In the genomic region with DNA sequence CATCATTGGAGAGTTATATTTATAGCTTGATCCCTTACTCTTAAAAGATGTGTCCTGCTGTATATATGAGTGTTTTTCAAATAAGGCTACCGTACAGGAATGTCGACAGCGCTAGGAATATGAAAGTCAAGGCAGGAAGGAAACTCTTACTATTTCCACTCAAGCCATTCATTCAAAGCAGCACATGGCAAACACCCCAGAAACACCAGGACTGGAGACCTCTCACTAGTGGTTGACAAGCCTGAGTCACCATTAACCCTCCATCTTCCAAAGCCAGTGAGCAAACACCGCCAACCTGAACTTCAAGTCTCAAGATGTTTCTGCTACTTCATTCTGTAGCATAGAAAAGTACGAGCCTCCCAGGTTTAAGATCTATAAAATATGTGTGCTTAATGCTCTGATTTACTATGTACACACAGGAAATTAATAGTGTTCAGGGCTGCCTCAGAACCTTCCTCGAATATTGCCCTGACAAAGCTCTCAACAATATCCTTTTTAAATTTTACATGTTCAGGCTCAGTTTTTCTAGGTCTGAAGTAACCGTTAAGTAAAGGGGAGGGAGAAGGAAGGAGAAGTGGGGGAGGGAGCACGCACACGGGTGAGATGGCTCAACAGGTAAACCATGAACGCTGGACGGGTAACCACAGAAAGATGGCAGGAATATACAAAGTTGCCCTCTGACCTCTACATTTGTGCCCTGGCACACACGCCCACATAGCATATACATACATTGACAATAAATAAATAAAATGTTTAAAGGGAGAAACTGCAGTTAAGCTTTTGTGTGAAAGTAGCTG, we compare ENCODE assay signal across 9 mouse cellular contexts. TPM values are rescaled to one million over a fixed set of nuclear protein-coding genes. Genes with fewer than 3 reads are reported as not detected.
DNase-seq lines count a peak whose midpoint lies in the region; ATAC-seq and TF ChIP-seq lines count a peak whose summit lies in the region.
"Had no signal": no experiment of that assay in that cellular context is flagged by ENCODE, and none has a peak within 500 bp of the region (broad histone marks: within the 10 kb centered on the region; RNA-seq: fewer than 3 reads in every experiment).

No protein-coding gene starts in this region.

- dilution Hi-C loops in CH12.LX (cut with MboI; ENCODE audit: extremely low pct_ligation_motif_present, extremely low pct_unique_long_range_greater_than_20kb, low sequenced_read_pairs), result no loop called here

- no peaks in the 10 kb centered on the region for H3K36me3 ChIP-seq in heart, embryonic 10.5 days
- no peaks in the 10 kb centered on the region for H3K36me3 ChIP-seq in CH12.LX (replicated peaks in 1 of 2; ENCODE audit: control insufficient read depth in 1 of 2, insufficient read depth in 1 of 2, low read length in 1 of 2)
- no peaks in the 10 kb centered on the region for H3K36me3 ChIP-seq in heart, embryonic 16.5 days (ENCODE audit: control insufficient read depth, insufficient read depth)
- no peaks in the 10 kb centered on the region for H3K36me3 ChIP-seq in lung, postnatal 0 days (ENCODE audit: insufficient read depth, low read length)

- TF ChIP-seq CTCF in CH12.LX (conservative IDR thresholded peaks at IDR 0.05 in 1 of 2, IDR thresholded peaks at IDR 0.05 in 1 of 2; ENCODE audit: low read depth in 2 of 2, low read length in 2 of 2), result no peak
- TF ChIP-seq CTCF in lung, postnatal 0 days (IDR thresholded peaks at IDR 0.05), result no peak

- in situ Hi-C loops in CH12.LX (cut with MboI; ENCODE audit: low pct_ligation_motif_present, low pct_unique_long_range_greater_than_20kb, low sequenced_read_pairs), result loop anchor here (25.0 kb wide), 1 partner anchor 91 kb away; no protein-coding TSS in a partner anchor

- 0 out of 2 replicates have a peak, but pooled peaks have one; percentile 23 for ATAC-seq in heart, embryonic 16.5 days (replicated peaks; ENCODE audit: extremely low read depth, insufficient read depth, low FRiP score)
- ATAC-seq in lung, postnatal 0 days, result peak; percentile 80

- H3K79me2 ChIP-seq in CH12.LX (replicated peaks; ENCODE audit: control insufficient read depth, extremely low read depth, insufficient read depth, poor library complexity, severe bottlenecking), result no peaks in the 10 kb centered on the region

- no peaks in the 10 kb centered on the region for H3K27me3 ChIP-seq in heart, embryonic 10.5 days (ENCODE audit: insufficient read depth, poor library complexity, severe bottlenecking)
- H3K27me3 ChIP-seq in CH12.LX (replicated peaks), result no peaks in the 10 kb centered on the region
- no peaks in the 10 kb centered on the region for H3K27me3 ChIP-seq in heart, embryonic 16.5 days (ENCODE audit: control insufficient read depth, insufficient read depth, low read length)
- no peaks in the 10 kb centered on the region for H3K27me3 ChIP-seq in lung, postnatal 0 days (replicated peaks; ENCODE audit: insufficient read depth, low read length)

- H3K4me2 ChIP-seq in CH12.LX (ENCODE audit: insufficient read depth, low read depth, poor library complexity, severe bottlenecking), result peak overlapping the region; percentile 97; the same call in 1 of the 2 replicates
- peak overlapping the region; percentile 84 for H3K4me2 ChIP-seq in heart, embryonic 16.5 days (ENCODE audit: low read depth, low read length)
- H3K4me2 ChIP-seq in lung, postnatal 0 days (replicated peaks; ENCODE audit: low read depth, low read length), result peak overlapping the region; percentile 70

- no peak for DNase-seq in heart, embryonic 10.5 days (ENCODE audit: low spot score)
- DNase-seq in heart, adult 18-20 months, result no peak
- DNase-seq in CH12.LX (ENCODE audit: extremely low read depth), result no peak
- peak; percentile 91 for DNase-seq in lung, postnatal 0 days (ENCODE audit: low spot score)
- no peak for DNase-seq in urinary bladder, postnatal 10 days (ENCODE audit: low spot score)
- no peak for DNase-seq in frontal cortex, postnatal 25 days (ENCODE audit: low spot score in 2 of 2)
- no peak for DNase-seq in spleen, adult 18-20 months
- DNase-seq: cerebellum, adult 9-11 months had no signal

- no peak for TF ChIP-seq RAD21 in CH12.LX (IDR thresholded peaks at IDR 0.05; ENCODE audit: low read depth, low read length)

- H3K9ac ChIP-seq in CH12.LX (ENCODE audit: insufficient read depth, low read depth), result no peak overlapping the region
- H3K9ac ChIP-seq in heart, embryonic 16.5 days (ENCODE audit: low read length), result peak overlapping the region; percentile 83
- peak overlapping the region; percentile 58 for H3K9ac ChIP-seq in lung, postnatal 0 days (replicated peaks; ENCODE audit: low read depth)

- TF ChIP-seq POLR2A in CH12.LX (IDR thresholded peaks at IDR 0.05; ENCODE audit: low read depth, low read length), result no peak

- no peaks in the 10 kb centered on the region for H3K9me3 ChIP-seq in heart, embryonic 10.5 days
- H3K9me3 ChIP-seq in CH12.LX (replicated peaks; ENCODE audit: low read length), result no peaks in the 10 kb centered on the region
- no peaks in the 10 kb centered on the region for H3K9me3 ChIP-seq in heart, embryonic 16.5 days (replicated peaks; ENCODE audit: control insufficient read depth, low read length)
- H3K9me3 ChIP-seq in lung, postnatal 0 days (ENCODE audit: low read length), result no peaks in the 10 kb centered on the region

- H3K27ac ChIP-seq in heart, embryonic 10.5 days, result peak overlapping the region; percentile 93
- H3K27ac ChIP-seq in CH12.LX (ENCODE audit: insufficient read depth, low read depth), result no peak overlapping the region
- H3K27ac ChIP-seq in heart, embryonic 16.5 days (ENCODE audit: low read length), result peak overlapping the region; percentile 99
- peak overlapping the region; percentile 87; the same call in 1 of the 2 replicates for H3K27ac ChIP-seq in lung, postnatal 0 days (ENCODE audit: low read length)

- peaks cover 17% of the 10 kb centered on the region for H3K4me1 ChIP-seq in heart, embryonic 10.5 days
- H3K4me1 ChIP-seq in CH12.LX (ENCODE audit: control insufficient read depth in 1 of 2, insufficient read depth in 2 of 2), result peaks cover 2 to 3% of the 10 kb centered on the region in 2 experiments; a peak in 1 of 4 replicates
- H3K4me1 ChIP-seq in heart, embryonic 16.5 days (ENCODE audit: control insufficient read depth, insufficient read depth, low read length), result peaks cover 18% of the 10 kb centered on the region
- peaks cover 11% of the 10 kb centered on the region; the same call in 1 of the 2 replicates for H3K4me1 ChIP-seq in lung, postnatal 0 days (ENCODE audit: insufficient read depth, low read depth, low read length)

- WGBS in heart, embryonic 10.5 days, result 61% methylated on average over 12 of the region's 12 CpGs
- 41% methylated on average over 12 of the region's 12 CpGs for WGBS in heart, embryonic 16.5 days
- 23% methylated on average over 12 of the region's 12 CpGs for WGBS in lung, postnatal 0 days

- H3K4me3 ChIP-seq in heart, embryonic 10.5 days, result peak overlapping the region; percentile 60
- H3K4me3 ChIP-seq in CH12.LX (replicated peaks in 1 of 3; ENCODE audit: low read depth in 2 of 3, low read length in 2 of 3, poor library complexity in 1 of 3), result no peak overlapping the region
- peak overlapping the region; percentile 65 for H3K4me3 ChIP-seq in heart, embryonic 16.5 days (ENCODE audit: low read length)
- H3K4me3 ChIP-seq in lung, postnatal 0 days (ENCODE audit: low read depth, low read length), result peak overlapping the region; percentile 44

- no peak for TF ChIP-seq EP300 in CH12.LX (IDR thresholded peaks at IDR 0.05; ENCODE audit: low read length)
- no peak; the same call in 1 of the 2 replicates for TF ChIP-seq EP300 in lung, postnatal 0 days (IDR thresholded peaks at IDR 0.05)

TF ChIP-seq in CH12.LX, 34 proteins besides CTCF, POLR2A, EP300 and RAD21:
- TF ChIP-seq USF2 (conservative IDR thresholded peaks at IDR 0.05; ENCODE audit: low read depth, low read length) (no peak), JUN (IDR thresholded peaks at IDR 0.05; ENCODE audit: insufficient read depth, low read depth, low read length) (no peak), PAX5 (IDR thresholded peaks at IDR 0.05; ENCODE audit: low read length) (no peak), RCOR1 (conservative IDR thresholded peaks at IDR 0.05; ENCODE audit: low read depth, low read length) (no peak), GABPA (IDR thresholded peaks at IDR 0.05; ENCODE audit: insufficient replicate concordance, low read depth, low read length) (no peak), JUND (conservative IDR thresholded peaks at IDR 0.05; ENCODE audit: low read depth, low read length) (no peak), IRF4 (IDR thresholded peaks at IDR 0.05; ENCODE audit: low read depth, low read length) (no peak), USF1 (IDR thresholded peaks at IDR 0.05; ENCODE audit: low read depth, low read length) (no peak), MAZ (IDR thresholded peaks at IDR 0.05; ENCODE audit: low read depth, low read length) (no peak), NELFE (IDR thresholded peaks at IDR 0.05; ENCODE audit: low read depth, low read length) (no peak), E2F4 (IDR thresholded peaks at IDR 0.05; ENCODE audit: insufficient replicate concordance, low read depth, low read length) (no peak), NRF1 (IDR thresholded peaks at IDR 0.05; ENCODE audit: low read depth, low read length) (no peak), ZC3H11A (IDR thresholded peaks at IDR 0.05; ENCODE audit: low read depth, low read length) (no peak)

RNA-seq across cellular contexts. Expression of a gene that starts 34.2 kb away (rescaled TPM):
- polyA plus RNA-seq in heart, embryonic 10.5 days (2016; fragmentation: Nextera tagmentation; extraction: Ambion mirVana), result 11.7 and 19.0 TPM in 2 replicates
- 10 to 100 TPM; 79.3 to 88.2 TPM for total RNA-seq in heart, adult 18-20 months (2021)
- total RNA-seq in CH12.LX (2012; rRNA removed) (0.50 and 1.5 TPM in 2 replicates), CH12.LX (2014; rRNA removed) (0.24 and 0.71 TPM in 2 replicates)
- polyA plus RNA-seq in CH12.LX (2012; ENCODE audit: insufficient read length, low read depth), result 1.3 and 1.4 TPM in 2 replicates
- 32.1 and 37.9 TPM in 2 replicates for polyA plus RNA-seq in heart, embryonic 16.5 days (2015; fragmentation: Nextera tagmentation; extraction: Ambion mirVana)
- polyA plus RNA-seq in lung, postnatal 0 days (2015; fragmentation: Nextera tagmentation; extraction: Ambion mirVana), result 10.1 and 12.2 TPM in 2 replicates

Comparison
In these comparisons a context has a peak if more than half of its experiments do, and no peak if none do; other contexts are left out.
1. H3K4me3 ChIP-seq: peak in heart, embryonic 10.5 days (single experiment), heart, embryonic 16.5 days (single experiment) and lung, postnatal 0 days (single experiment); none in CH12.LX (0 of 3).
2. Peak in every context shown above with its lines, with median percentiles within 50 percentile points of each other: H3K4me2 ChIP-seq.